Mouse (Mus musculus): ENCODE results near the gene Prss50.

The Prss50 gene

DNA sequence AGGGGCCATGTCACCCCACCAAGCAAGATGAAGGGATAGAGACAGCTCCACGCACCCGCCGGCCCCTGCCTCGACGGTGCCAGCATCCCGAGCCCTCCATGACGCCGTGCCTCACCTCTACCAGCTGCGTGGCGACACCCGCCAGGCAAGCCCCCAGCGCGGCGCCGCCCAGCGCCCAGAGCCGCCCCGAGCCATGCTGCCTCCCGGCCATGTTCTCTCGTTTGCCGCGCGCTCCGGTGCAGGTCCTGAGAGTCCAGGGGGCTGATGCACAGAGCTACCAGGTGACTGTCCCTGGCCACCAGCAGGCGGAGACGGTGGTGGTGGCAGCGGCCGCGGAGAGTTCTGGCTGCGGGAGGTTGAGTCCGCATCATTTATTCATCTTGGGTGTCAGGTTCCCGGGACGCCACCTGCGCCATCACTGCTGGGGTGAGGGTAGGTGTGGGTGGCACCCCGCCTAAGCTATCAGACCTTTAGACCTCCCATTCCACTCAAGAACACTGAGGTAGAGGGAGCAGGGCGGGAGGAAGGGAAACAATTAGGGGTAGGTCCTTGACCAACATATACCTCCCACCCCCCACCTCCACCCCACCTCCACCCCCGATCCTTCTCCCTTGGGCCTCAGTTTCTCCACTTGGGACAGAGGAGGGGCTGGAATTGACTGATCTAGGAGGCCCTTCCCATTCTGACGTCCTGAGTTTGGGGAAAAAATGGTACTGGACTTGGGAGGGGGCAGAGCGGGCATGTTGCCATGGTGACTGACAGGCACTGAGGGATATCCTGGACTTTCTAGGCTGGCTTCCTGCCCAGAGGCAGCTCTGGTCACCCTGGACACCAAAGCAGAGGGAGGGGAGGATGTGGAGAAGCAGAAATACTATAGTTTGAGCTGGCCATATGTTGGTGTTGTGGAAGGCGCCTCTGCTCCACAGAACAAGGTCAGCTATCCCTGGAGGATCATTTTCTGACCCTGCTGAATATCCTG, 16.2 kb downstream of the Prss50 start:
- DNase-seq (ENCODE audit: extremely low spot score, low spot score), result no peak

- no peak for DNase-seq (ENCODE audit: extremely low spot score, low spot score)
These were observed 17.0 kb downstream of the Prss50 start for GRCm38 (mm10) chr9:110874660-110875191.

GRCm38 (mm10) chr9:110875288-110875695, 17.5 kb downstream of the Prss50 start:
- DNase-seq (ENCODE audit: extremely low spot score, low spot score), result peak; percentile 40

DNA sequence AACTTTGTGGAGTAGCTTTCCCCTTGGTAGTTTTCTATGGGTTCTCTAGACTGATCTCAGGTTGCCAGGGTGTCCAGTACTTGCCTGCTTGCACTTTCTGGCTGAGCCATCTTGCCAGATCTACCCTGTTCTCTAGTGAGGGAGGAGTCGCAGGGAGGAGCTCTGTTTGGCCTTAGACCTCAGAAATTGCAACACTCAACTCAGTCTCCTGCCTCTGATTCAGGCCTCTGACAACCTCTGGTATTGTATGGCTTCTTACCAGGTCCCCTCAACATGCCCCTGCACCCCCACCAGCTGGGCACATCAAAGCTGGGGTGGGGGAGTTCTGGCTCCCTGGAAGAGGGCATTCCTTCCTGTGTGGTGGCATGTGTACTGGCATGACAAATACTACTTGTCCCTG, 19.6 kb downstream of the Prss50 start:
- no peak for DNase-seq (ENCODE audit: extremely low spot score, low spot score)

DNA sequence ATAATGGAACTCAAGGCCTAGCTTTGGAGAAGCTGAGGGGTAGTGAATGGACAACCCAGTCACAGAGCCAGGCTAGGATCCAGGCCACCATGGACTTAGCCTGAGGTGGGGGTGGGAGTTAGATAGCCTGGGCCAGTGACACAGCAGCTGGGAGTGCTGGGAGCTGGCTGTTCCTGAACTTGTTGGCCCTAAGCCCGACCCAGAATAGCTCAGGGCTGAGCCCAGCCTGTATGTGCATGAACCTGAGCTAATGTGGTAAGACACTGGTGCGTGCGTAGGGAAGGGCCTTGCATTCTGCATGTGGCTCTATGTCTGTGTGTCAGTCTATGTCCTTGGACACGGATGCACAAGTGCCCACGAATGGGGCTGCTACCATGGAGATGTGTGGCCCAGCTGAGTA, 20.1 kb downstream of the Prss50 start:
- DNase-seq (ENCODE audit: extremely low spot score, low spot score), result no peak

DNA sequence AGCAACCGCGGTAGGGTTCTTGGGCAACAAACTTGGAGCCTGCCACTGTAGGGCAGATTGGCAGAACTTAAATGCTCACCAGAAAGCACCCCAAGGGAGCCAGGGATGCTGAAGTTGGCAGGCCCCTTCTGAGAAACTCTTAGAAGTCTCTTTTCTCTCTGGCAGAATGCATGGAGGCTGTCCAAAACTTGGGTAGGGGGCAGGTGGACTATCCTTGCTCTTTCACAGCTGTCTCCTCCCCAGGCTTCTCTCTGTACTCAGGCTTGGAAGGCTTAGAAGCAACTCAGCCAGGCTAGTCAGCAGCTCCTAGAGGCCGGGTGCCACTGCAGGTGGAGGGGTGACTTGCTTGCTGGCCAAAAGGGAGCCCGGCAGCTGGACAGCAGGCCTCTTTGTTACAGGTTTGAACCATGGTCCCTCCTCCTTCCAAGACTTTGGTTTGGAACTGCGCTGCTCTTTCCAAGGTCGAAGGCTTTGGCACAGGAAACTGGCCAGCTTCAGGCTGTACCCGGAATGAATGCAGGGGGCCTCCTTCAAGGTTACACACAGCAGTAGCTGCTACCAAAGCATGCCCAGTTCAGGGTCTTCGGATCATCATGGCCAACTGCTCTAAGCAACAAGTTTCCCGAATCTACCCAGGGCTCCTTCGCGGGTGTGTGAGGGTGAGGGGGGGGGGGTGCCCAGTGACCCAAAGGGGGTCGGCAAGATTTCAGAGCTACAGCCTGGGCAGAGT, 21.6 kb downstream of the Prss50 start, which contains the start of gene Als2cl:
TSS of gene Als2cl (plus strand) at position 680 of the 730 bp plus-strand sequence.
- DNase-seq (ENCODE audit: extremely low spot score, low spot score), result no peak

- DNase-seq (ENCODE audit: extremely low spot score, low spot score), result peak; percentile 47
These were observed 22.3 kb downstream of the Prss50 start, which contains the start of gene Tmie for GRCm38 (mm10) chr9:110879998-110880561. Gene Tmie (minus strand): TSS chr9:110880113.

DNA sequence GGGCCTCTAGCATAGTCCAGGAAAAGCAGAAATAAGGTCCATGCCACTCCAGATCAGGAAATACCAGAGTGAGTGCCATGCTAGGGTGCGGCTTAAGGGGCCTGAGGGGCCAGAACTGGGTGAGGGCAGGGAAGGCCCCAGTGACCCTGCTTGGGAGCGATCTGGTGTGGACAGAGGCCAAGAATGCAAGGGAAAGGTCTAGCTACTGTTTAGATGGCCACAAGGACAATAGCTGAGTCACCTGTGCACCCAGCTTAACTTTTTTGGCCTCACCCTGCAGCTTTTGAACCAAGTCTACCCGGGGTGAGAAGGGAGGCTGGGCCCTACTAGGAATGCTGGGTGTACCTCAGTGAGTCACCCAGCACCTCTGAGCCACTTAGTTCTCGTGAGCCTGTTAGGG, 23.0 kb downstream of the Prss50 start:
- no peak for DNase-seq (ENCODE audit: extremely low spot score, low spot score)

- no peak for DNase-seq (ENCODE audit: extremely low spot score, low spot score)
These were observed 24.2 kb downstream of the Prss50 start for GRCm38 (mm10) chr9:110881953-110882352.

DNA sequence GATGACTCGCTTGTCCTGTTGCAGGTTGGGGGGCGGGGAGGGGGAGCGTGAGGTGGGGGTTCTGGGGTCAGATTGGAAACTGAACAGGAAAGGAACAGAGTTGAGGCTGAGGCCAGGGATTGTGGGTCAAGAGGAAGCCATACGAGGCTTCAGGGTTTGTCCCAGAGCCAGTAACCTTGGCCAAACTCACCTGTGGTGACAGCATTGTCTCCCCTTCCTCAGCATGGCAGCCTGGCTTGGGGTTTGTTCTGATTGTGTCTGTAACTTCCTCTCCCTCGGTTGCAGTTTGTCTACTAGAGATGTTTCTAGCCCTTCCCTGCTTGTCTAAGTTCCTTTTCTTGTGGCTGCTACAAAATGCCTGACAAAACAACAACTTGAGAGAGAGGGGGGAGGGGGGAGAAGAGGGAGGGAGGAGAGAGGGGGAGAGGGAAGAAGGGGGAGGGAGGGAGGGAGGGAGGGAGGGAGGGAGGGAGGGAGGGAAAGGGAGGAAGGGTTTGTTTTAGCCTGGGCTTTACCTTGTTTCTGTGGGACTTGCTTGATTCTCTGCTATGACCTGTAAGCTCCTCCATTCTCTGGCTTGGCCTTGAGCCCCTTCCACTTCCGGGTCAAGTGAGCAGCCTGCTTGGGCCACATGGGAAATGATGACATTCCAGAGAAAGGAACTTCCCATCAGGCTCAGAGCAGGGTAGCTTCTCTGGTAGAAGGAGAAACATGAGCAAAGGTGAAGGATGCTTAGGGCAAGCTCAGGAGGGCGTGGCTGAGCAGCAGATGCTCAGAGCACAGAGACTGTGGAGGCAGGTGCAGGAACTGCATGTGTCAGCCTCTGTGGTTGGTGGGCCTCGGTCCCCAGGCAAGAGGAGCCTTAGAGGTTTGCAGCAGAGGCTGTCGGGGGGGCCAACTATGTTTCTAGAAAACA, 29.9 kb downstream of the Prss50 start:
- no peak for DNase-seq (ENCODE audit: extremely low spot score, low spot score)

DNA sequence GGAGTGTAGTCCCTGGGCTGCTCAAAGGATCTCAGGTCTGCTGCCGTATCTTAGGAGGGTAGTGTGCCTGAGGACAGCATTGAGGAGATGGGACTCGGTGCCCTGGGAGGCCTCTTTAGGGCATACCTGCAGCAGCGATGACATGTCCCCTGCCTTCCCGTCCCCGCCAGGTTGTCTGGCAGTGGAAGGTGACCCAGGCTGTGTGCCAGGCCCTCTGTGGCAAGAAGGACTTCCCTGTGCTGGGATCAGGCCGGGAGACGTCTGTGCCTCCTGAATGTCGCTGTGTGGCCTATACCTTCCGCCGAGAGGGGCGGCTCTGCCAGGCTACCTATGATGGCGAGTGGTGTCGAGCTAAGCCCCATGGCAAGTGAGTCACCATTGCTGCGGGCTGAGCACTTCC, 31.2 kb downstream of the Prss50 start:
- no peak for DNase-seq (ENCODE audit: extremely low spot score, low spot score)

GRCm38 (mm10) chr9:110890026-110890783, 32.4 kb downstream of the Prss50 start:
- DNase-seq (ENCODE audit: extremely low spot score, low spot score), result no peak

DNA sequence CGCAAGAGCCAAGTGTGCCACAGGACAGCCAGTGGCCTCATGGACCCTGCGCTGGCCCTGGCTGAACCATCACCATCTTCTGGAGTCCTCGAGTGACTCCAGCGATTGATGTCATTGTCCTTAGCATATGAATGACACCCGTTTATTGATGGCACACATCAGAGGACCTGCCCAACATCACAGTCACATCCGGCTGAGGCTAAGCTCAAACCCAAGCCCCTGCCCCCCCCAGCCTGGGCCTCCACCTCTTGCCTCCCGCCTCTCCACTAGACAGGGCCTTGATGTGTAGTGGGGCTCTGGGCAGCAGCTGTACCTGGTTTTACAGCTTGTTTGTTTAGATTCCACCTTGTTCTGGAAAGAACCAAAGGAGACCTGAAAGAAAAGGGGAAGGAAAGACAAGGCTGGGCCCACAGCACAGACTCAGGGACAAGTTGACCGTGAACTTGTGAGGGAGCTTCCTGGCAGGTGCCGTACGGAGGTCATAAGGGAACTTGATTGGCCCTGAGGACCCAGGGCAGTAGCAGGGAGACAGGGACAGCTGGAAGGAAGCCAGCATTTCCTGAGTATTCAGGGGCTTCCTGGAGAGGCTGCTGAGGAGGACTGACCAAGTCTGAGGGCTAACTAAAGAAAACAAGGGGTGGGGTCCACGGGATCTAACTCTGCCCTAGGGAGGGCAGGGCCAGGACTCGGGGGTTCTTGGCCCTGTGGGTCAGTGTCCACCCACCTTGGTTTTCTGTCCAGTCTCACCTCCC, 33.5 kb downstream of the Prss50 start:
- no peak for DNase-seq (ENCODE audit: extremely low spot score, low spot score)

- no peak for DNase-seq (ENCODE audit: extremely low spot score, low spot score)
These were observed 34.8 kb downstream of the Prss50 start for GRCm38 (mm10) chr9:110892552-110892951.

DNA sequence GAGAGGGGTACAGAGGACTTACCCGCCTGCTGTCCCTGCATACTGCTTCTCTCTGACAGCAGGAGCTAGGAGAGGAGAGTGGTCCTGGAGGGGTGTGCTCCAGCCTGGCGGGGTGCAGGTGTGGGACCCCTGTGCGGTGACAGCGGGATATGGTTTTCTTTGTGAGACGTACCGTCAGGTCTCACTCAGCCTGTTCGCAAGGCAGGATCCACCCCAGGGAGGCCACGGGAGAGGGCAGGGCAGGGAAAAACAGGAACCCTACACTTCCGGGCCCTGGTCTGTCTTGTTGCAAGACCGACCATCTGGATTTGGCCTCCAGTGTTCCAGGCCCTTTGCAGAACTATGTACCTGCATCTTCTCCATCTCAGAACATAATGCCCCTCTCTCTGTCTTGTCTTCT, 35.7 kb downstream of the Prss50 start:
- DNase-seq (ENCODE audit: extremely low spot score, low spot score), result no peak

GRCm38 (mm10) chr9:110895507-110895906, 37.7 kb downstream of the Prss50 start:
- DNase-seq (ENCODE audit: extremely low spot score, low spot score), result no peak

DNA sequence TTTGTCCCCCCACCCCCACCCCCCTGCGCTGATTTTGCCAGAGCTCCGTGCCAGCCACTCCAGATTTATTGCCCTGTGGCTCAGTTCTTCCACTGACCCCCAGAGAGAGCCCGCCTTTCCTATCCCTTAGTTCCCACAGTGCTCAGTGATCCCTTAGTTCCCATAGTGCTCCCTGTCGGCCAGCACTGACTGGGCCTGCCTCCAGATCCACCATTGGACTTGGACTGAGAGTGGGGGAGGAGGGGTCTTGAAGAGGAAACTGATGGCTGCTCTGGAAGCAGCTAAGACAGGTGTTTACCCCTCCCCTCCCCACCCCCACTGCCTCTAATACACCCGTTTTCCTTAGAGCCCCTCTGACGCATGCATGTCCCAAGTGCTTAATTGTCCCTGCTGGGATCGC, 38.2 kb downstream of the Prss50 start:
- DNase-seq (ENCODE audit: extremely low spot score, low spot score), result no peak

DNA sequence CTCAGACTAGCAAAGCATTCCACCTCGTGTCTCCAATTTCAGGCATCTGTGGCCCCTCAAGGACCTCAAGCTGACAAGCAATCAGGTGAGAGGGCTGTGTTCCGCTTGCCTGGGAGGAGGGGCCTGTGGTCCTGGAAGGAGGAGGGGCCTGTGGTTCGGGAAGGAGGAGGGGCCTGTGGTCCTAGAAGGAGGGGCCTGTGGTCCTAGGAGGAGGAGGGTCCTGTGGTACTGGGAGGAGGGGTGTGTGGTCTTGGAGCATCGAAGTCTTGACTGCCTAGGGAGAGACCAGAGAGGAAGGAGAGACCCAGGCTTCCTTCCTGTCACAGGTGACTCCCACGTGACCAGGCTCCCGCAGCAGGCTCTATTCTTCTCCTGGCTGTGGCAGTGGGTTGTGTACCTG, 38.8 kb downstream of the Prss50 start:
- no peak for DNase-seq (ENCODE audit: extremely low spot score, low spot score)

- DNase-seq (ENCODE audit: extremely low spot score, low spot score), result no peak
These were observed 41.8 kb downstream of the Prss50 start for GRCm38 (mm10) chr9:110899451-110900008.
